Mouse (Mus musculus) megakaryocyte progenitor cell, adult 5-6 weeks (primary cell): ENCODE measurements around the gene Olfr796. TPM values are rescaled to one million over a fixed set of nuclear protein-coding genes. Genes with fewer than 3 reads are reported as not detected.

Experiments
- ATAC-seq: replicated peaks from 2 replicates; pipeline ENCODE4 v1.8.0; 2016; ENCODE audit warnings: mild to moderate bottlenecking, moderate TSS enrichment, inconsistent platforms; ENCODE audit not compliant: poor library complexity
- total RNA-seq, 2 experiments: library from RNA; stranded (forward) in 1 of 2; stranded (reverse) in 1 of 2; fragments of 157-497, 149-512 nt in 1 of 2; fragments of 200-1000 nt in 1 of 2; gene quantifications; 2 replicates each; pipeline versions ENCODE4 v1.2.3 to v1.2.4; 2015 to 2017

Olfr796 gene
- not detected in 2 replicates for total RNA-seq (2015)
- not detected in 2 replicates for total RNA-seq (2017)

GRCm38 (mm10) chr10:129612470-129612869 lies at the start of gene Olfr796:
Gene Olfr796 (minus strand): TSS chr10:129612570.
- no peak for ATAC-seq

GRCm38 (mm10) chr10:129657394-129657793 lies 45.0 kb upstream of the Olfr796 start, which contains the start of gene Olfr800:
Gene Olfr800 (plus strand): TSS chr10:129657694.
- ATAC-seq: no peak

GRCm38 (mm10) chr10:129651763-129652162 lies 39.4 kb upstream of the Olfr796 start:
- no peak for ATAC-seq

- ATAC-seq: no peak
Observed at GRCm38 (mm10) chr10:129637184-129637583, 24.8 kb upstream of the Olfr796 start, which contains the start of gene Olfr799. Gene Olfr799 (plus strand): TSS chr10:129637484.

- no peak for ATAC-seq
Observed at GRCm38 (mm10) chr10:129627834-129628233, 15.5 kb upstream of the Olfr796 start, which contains the start of gene Olfr798. Gene Olfr798 (minus strand): TSS chr10:129627934.

- ATAC-seq: no peak
Observed at GRCm38 (mm10) chr10:129623251-129623650, 10.9 kb upstream of the Olfr796 start.

GRCm38 (mm10) chr10:129621724-129622123 lies 9.4 kb upstream of the Olfr796 start:
- ATAC-seq: no peak

- no peak for ATAC-seq
Observed at GRCm38 (mm10) chr10:129577066-129577465, 35.3 kb downstream of the Olfr796 start.

- no peak for ATAC-seq
Observed at GRCm38 (mm10) chr10:129567355-129567754, 45.0 kb downstream of the Olfr796 start, which contains the start of gene Olfr794. Gene Olfr794 (plus strand): TSS chr10:129567655.

Other genes starting within 250 kb of the Olfr796 start
- gene Olfr784, start 228.5 kb downstream of the Olfr796 start, total RNA-seq (2015): 0.29 and 0.35 TPM in 2 replicates
- gene Olfr784, start 228.5 kb downstream of the Olfr796 start, total RNA-seq (2017): 0.04 TPM in 1 of 2 replicates, not detected in the other
- gene Olfr785, start 207.1 kb downstream of the Olfr796 start, total RNA-seq (2015): not detected in 2 replicates
- not detected in 2 replicates for gene Olfr785, start 207.1 kb downstream of the Olfr796 start, total RNA-seq (2017)
- gene Olfr786, start 185.3 kb downstream of the Olfr796 start, total RNA-seq (2015): not detected in 2 replicates
- gene Olfr786, start 185.3 kb downstream of the Olfr796 start, total RNA-seq (2017): not detected in 2 replicates
- gene Olfr787, start 150.7 kb downstream of the Olfr796 start, total RNA-seq (2015): not detected in 2 replicates
- not detected in 2 replicates for gene Olfr787, start 150.7 kb downstream of the Olfr796 start, total RNA-seq (2017)
- gene Olfr788, start 141.6 kb downstream of the Olfr796 start, total RNA-seq (2015): not detected in 2 replicates
- gene Olfr788, start 141.6 kb downstream of the Olfr796 start, total RNA-seq (2017): not detected in 2 replicates
- gene Olfr789, start 127.8 kb downstream of the Olfr796 start, total RNA-seq (2015): not detected in 2 replicates
- gene Olfr789, start 127.8 kb downstream of the Olfr796 start, total RNA-seq (2017): not detected in 2 replicates
- not detected in 2 replicates for gene Olfr790, start 114.1 kb downstream of the Olfr796 start, total RNA-seq (2015)
- not detected in 2 replicates for gene Olfr790, start 114.1 kb downstream of the Olfr796 start, total RNA-seq (2017)
- gene Olfr791, start 90.8 kb downstream of the Olfr796 start, total RNA-seq (2015): not detected in 2 replicates
- gene Olfr791, start 90.8 kb downstream of the Olfr796 start, total RNA-seq (2017): not detected in 2 replicates
- not detected in 2 replicates for gene Olfr792, start 73.4 kb downstream of the Olfr796 start, total RNA-seq (2015)
- not detected in 2 replicates for gene Olfr792, start 73.4 kb downstream of the Olfr796 start, total RNA-seq (2017)
- not detected in 2 replicates for gene Olfr794, start 44.9 kb downstream of the Olfr796 start, total RNA-seq (2015)
- not detected in 2 replicates for gene Olfr794, start 44.9 kb downstream of the Olfr796 start, total RNA-seq (2017)
- gene Olfr798, start 15.4 kb upstream of the Olfr796 start, total RNA-seq (2015): not detected in 2 replicates
- not detected in 2 replicates for gene Olfr798, start 15.4 kb upstream of the Olfr796 start, total RNA-seq (2017)
- gene Olfr799, start 24.9 kb upstream of the Olfr796 start, total RNA-seq (2015): not detected in 2 replicates
- gene Olfr799, start 24.9 kb upstream of the Olfr796 start, total RNA-seq (2017): not detected in 2 replicates
- not detected in 2 replicates for gene Olfr800, start 45.1 kb upstream of the Olfr796 start, total RNA-seq (2015)
- not detected in 2 replicates for gene Olfr800, start 45.1 kb upstream of the Olfr796 start, total RNA-seq (2017)
- gene Olfr801, start 61.3 kb upstream of the Olfr796 start, total RNA-seq (2015): not detected in 2 replicates
- gene Olfr801, start 61.3 kb upstream of the Olfr796 start, total RNA-seq (2017): not detected in 2 replicates
- not detected in 2 replicates for gene Olfr802, start 75.6 kb upstream of the Olfr796 start, total RNA-seq (2015)
- not detected in 2 replicates for gene Olfr802, start 75.6 kb upstream of the Olfr796 start, total RNA-seq (2017)
- gene Olfr803, start 81.7 kb upstream of the Olfr796 start, total RNA-seq (2015): not detected in 2 replicates
- gene Olfr803, start 81.7 kb upstream of the Olfr796 start, total RNA-seq (2017): not detected in 2 replicates
- gene Olfr804, start 90.6 kb upstream of the Olfr796 start, total RNA-seq (2015): not detected in 2 replicates
- gene Olfr804, start 90.6 kb upstream of the Olfr796 start, total RNA-seq (2017): not detected in 2 replicates
- not detected in 2 replicates for gene Olfr805, start 116.8 kb upstream of the Olfr796 start, total RNA-seq (2015)
- not detected in 2 replicates for gene Olfr805, start 116.8 kb upstream of the Olfr796 start, total RNA-seq (2017)
- gene Olfr806, start 129.4 kb upstream of the Olfr796 start, total RNA-seq (2015): not detected in 2 replicates
- not detected in 2 replicates for gene Olfr806, start 129.4 kb upstream of the Olfr796 start, total RNA-seq (2017)
- not detected in 2 replicates for gene Olfr807, start 145.2 kb upstream of the Olfr796 start, total RNA-seq (2015)
- not detected in 2 replicates for gene Olfr807, start 145.2 kb upstream of the Olfr796 start, total RNA-seq (2017)
- gene Olfr808, start 152.9 kb upstream of the Olfr796 start, total RNA-seq (2015): not detected in 2 replicates
- not detected in 2 replicates for gene Olfr808, start 152.9 kb upstream of the Olfr796 start, total RNA-seq (2017)
- not detected in 2 replicates for gene Olfr809, start 162.1 kb upstream of the Olfr796 start, total RNA-seq (2015)
- gene Olfr809, start 162.1 kb upstream of the Olfr796 start, total RNA-seq (2017): not detected in 2 replicates
- gene Olfr810, start 182.3 kb upstream of the Olfr796 start, total RNA-seq (2015): not detected in 2 replicates
- gene Olfr810, start 182.3 kb upstream of the Olfr796 start, total RNA-seq (2017): not detected in 2 replicates
- not detected in 2 replicates for gene Olfr811, start 191.8 kb upstream of the Olfr796 start, total RNA-seq (2015)
- gene Olfr811, start 191.8 kb upstream of the Olfr796 start, total RNA-seq (2017): not detected in 2 replicates
- not detected in 2 replicates for gene Olfr812, start 233.5 kb upstream of the Olfr796 start, total RNA-seq (2015)
- not detected in 2 replicates for gene Olfr812, start 233.5 kb upstream of the Olfr796 start, total RNA-seq (2017)
- gene Olfr813, start 242.8 kb upstream of the Olfr796 start, total RNA-seq (2015): not detected in 2 replicates
- not detected in 2 replicates for gene Olfr813, start 242.8 kb upstream of the Olfr796 start, total RNA-seq (2017)